Mouse (Mus musculus): ENCODE results near the gene Pde10a.

Pde10a gene

DNA sequence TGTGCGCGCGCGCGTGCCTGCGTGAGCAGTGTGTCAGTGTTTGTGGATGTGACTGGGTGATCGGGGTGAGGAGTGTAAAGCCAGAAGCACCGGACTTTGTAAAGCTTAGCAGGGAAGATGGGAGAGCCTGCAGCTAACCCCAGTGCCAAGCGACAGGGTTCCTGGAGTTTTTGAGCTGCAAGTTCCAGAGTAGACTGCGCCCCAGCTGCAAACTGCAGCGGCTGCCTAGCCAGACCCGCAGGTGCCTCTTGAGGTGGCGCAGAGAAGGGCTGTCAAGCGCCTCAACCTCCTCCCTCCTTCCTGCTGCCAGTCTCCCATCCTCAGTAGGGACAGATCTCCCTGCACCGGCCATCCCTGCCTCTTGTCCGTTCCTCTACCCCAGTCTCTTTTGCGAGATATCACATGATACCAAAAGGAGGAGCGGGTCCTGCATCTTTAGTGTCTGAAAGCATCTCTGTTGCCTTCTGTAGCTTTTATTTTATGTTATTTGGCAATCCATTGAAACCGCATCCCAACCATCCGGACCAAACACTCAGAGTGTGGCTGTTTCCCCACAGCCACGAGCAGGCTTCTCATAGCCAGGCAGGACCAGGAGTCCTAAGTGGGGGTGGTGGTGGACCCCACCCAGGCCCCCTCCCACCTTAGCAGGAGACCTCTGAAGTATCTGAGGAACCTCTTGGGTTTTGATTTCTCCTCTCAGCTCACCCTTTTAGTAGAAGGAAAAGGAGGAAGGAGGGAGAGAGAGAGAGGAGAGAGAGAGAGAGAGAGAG, 984 bp downstream of the Pde10a start:
- DNase-seq (ENCODE audit: low read depth), result no peak

GRCm38 (mm10) chr17:8526815-8527261, 1.7 kb downstream of the Pde10a start:
- DNase-seq (ENCODE audit: low read depth), result no peak

GRCm38 (mm10) chr17:8528641-8529040, 3.5 kb downstream of the Pde10a start:
- DNase-seq (ENCODE audit: low read depth), result no peak

DNA sequence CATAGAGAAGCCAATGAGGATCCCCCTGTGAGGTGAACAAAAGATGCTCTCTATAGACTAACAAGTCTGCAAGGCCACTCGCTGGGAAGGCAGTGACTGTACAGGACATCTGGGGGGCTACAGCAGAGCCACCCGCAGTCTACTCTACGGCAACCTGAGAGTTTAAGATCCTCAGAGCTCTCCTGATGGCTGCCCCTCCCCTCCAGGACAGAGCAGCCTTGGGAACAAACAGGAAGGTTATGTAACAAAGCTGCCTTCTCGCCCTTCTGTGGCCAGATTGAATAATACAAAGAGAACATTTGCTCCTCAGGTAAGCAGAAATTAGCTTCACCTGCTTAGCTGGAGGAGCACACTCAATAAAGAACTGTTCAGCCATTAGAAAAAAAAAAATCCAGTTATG, 7.4 kb downstream of the Pde10a start:
- DNase-seq (ENCODE audit: low read depth), result no peak

GRCm38 (mm10) chr17:8533828-8534227, 8.7 kb downstream of the Pde10a start:
- peak; percentile 14 for DNase-seq (ENCODE audit: low read depth)

DNA sequence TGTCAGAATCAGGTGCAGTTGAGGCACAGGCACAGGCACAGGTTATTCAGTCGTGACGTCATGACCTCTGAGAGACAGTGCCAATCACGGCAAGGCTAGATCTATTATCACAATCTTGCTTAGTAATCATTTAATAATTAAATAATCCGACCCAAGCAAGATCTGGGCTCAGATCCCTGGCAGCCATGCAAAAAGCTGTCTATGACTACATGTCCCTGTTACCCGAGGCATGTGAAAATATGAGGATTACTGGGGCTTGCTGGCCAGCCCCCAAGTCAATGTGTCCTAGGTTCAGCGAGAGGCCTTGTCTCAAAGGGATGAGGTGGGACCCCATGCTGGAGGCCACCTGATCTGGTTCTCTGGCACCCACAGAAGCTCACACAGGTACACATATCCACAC, 11.3 kb downstream of the Pde10a start:
- DNase-seq (ENCODE audit: low read depth), result no peak

DNA sequence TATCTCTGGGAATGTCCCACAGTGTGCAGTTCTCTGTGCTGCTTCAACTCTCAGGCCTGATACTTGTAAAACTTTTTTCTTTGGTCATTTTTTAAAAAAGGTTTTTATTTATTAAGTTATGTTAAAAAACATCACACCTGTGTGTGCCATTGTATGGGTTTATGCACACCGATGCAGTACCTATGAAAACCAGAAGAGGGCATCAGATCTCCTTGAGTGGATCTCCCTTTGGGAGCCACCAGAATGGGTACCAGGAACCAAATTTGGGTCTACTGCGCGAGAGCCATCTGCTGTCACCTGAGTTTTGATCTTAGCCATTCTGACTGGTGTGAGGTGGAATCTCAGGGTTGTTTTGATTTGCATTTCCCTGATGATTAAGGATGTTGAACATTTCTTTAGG, 12.9 kb downstream of the Pde10a start:
- DNase-seq (ENCODE audit: low read depth), result peak; percentile 52

DNA sequence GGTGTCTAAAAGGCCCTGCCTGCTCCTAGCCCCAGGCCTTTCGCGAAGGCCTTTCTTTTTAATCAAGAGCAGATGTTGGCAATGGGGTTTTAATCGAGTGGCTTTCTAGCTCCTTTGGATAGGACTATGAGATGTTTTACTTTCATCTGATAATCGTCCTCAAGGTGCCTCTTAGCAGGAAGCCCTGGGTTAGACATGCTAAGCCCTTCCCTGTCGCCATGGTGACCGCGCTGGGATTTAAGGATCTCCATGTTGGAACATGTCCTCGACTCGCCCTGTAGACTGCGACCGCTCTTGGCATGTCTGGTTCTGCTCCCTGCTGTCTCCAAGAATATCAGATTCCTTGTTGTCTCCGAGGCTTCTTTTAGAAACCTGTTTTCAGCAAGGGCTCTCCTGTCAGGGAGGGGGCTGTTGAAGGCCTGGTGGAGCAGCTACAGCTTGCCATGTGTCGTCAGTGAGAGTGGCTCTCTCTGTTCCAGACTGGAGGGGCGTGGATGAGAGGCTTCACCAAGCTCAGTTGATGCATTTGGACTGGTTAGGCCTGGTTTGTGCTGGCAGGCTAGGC, 16.9 kb downstream of the Pde10a start:
- DNase-seq (ENCODE audit: low read depth), result no peak

- no peak for DNase-seq (ENCODE audit: low read depth)
Measured at GRCm38 (mm10) chr17:8546366-8546765, 21.2 kb downstream of the Pde10a start.

DNA sequence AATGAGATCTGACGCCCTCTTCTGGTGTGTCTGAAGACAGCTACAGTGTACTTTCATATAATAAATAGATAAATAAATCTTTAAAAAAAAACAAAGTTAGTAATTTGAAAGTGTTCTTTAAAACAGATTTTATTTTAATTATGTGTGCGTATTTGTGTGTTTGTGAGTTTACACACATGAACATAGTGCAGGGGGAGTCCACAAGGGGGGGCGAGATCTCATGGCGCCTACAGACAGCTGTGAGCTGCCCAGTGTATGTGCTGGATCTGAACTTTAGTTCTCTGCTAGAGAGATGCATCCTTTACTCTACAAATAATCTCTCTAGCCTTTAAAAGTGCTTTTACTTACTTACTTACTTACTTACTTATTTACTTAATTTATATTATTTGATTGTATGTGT, 23.6 kb downstream of the Pde10a start:
- no peak for DNase-seq (ENCODE audit: low read depth)

GRCm38 (mm10) chr17:8551641-8552040, 26.5 kb downstream of the Pde10a start:
- DNase-seq (ENCODE audit: low read depth), result no peak

GRCm38 (mm10) chr17:8552346-8553035, 27.3 kb downstream of the Pde10a start:
- DNase-seq (ENCODE audit: low read depth), result no peak

GRCm38 (mm10) chr17:8553601-8554000, 28.4 kb downstream of the Pde10a start:
- DNase-seq (ENCODE audit: low read depth), result no peak

GRCm38 (mm10) chr17:8554219-8554618, 29.0 kb downstream of the Pde10a start:
- DNase-seq (ENCODE audit: low read depth), result no peak

DNA sequence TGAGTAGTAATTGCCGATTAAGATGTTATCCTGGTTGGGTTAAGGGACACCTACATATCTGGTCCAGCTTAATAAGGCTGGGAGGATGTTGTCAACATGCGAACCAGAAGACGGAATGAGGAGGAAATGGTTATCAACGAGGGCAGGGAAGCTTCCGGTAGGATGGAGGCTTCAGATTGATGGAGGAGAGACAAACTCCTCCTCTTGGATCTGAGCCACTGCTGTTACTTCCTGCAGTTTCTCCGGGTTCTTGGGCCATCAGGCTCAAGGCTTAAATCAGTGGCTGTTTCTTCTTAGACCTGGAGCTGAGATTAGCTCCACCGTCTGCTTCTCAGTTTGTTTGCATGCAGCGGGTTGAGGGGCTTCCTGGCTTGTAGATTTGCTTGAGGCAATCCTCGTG, 30.6 kb downstream of the Pde10a start:
- no peak for DNase-seq (ENCODE audit: low read depth)

DNA sequence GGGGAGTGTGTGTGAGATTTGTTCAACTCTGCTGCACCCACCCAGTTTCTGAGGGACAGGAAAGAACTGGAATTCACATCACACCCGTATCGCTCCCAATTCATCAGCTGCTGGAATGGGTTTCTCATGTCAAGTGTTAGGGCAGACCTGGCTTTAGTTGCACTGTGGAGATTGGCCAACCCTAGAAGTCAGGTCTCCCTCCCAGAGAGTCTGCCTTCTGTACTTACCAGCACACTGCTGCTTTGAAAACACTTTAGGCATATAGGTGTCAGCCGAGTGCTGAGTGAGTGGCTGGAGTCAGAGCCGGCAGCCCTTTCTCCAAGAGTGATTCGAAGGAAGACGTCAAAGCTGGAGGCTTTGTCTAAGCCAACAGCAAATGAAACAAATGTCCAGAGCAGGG, 31.1 kb downstream of the Pde10a start:
- DNase-seq (ENCODE audit: low read depth), result no peak

- no peak for DNase-seq (ENCODE audit: low read depth)
Measured at GRCm38 (mm10) chr17:8557926-8558325, 32.8 kb downstream of the Pde10a start.

- peak; percentile 59 for DNase-seq (ENCODE audit: low read depth)
Measured at GRCm38 (mm10) chr17:8562101-8562885, 37.1 kb downstream of the Pde10a start.

DNA sequence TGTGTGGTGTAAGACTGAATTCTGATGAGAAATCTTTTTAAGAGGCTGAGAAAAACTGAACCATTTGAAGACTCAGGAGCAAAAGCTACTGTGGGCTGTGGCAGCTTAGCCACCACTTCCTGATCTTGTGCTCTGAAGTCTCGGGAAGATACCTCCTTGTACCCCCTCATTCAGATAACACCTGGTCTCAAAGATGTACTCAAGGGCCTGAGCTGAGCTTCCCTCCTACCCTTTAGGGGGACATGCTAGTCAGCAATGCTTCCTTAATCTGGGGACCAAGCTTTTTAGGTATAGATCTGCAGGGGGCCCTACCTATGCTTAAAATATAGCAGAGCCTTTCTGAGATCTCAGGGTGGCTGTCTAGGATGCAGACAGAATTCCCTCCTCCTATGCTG, 37.7 kb downstream of the Pde10a start:
- DNase-seq (ENCODE audit: low read depth), result peak; percentile 30

GRCm38 (mm10) chr17:8566850-8567249, 41.7 kb downstream of the Pde10a start, which contains the start of gene Gm17087:
TSS of gene Gm17087 (minus strand) at chr17:8566950.
- DNase-seq (ENCODE audit: low read depth), result no peak

DNA sequence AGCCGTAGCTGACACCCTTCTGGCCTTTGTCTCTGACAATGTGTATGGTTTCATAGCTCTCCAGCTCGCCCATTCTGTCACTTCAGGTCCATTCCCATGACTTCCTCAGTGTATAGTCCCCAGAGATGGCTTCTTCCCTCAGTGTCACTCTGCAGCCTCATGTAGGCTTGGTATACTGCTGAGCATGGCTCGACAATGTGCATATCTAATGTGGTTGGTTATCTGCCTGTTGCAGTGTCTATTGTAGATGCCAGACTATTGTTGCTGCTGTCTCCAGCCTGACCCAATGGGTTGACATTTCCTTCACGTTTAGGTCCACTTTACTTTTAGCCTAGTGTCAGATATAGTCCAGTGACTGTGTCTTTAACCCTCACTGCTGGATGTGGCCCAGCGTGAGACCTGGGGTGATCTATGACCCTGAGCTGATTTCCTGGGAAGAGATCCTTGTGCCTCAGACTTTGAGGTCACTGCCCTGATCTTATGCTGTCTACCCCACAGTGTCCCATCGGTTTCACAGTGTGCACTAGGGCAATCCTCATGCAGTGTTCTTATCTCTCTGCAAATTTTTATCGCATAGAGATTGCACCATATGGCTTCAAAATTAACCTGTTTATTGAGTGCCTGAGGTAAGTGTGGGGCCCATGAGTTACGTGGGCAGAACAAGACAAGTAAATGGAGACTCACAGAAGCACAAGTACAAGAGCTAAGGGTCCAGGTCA, 48.5 kb downstream of the Pde10a start:
- no peak for DNase-seq (ENCODE audit: low read depth)

- peak; percentile 40 for DNase-seq (ENCODE audit: low read depth)
Measured at GRCm38 (mm10) chr17:8580360-8580759, 55.2 kb downstream of the Pde10a start.
